Mouse (Mus musculus): Measurements from ENCODE around the gene Creb3l2.

- no peak for TF ChIP-seq POLR2A (IDR thresholded peaks at IDR 0.05; ENCODE audit: low read depth, low read length)
- TF ChIP-seq CTCF (IDR thresholded peaks at IDR 0.05; ENCODE audit: extremely low read depth, insufficient read length, insufficient replicate concordance, low read depth, low read length) = no peak
Observed at GRCm38 (mm10) chr6:37385602-37386285, 56.2 kb downstream of the Creb3l2 start.
